Mouse (Mus musculus) midbrain, embryonic 12.5 days (tissue): Measurements from ENCODE around the gene Lingo1. TPM values are rescaled to one million over a fixed set of nuclear protein-coding genes. Genes with fewer than 3 reads are reported as not detected.

ENCODE experiments used
- ATAC-seq: fragments of 200-750 bp; cut with Nextera tagmentation; 2 replicates; pipeline ENCODE4 v1.8.0; 2017; ENCODE audit warnings: low read depth, moderate TSS enrichment, moderate library complexity; ENCODE audit not compliant: low FRiP score
- H3K27ac ChIP-seq: fragments of 300-500 bp; sonication (generic); replicated peaks from 2 replicates; pipeline ENCODE4 v1.5.1; 2016; ENCODE audit warnings: mild to moderate bottlenecking
- H3K27me3 ChIP-seq: fragments of 300-500 bp; sonication (generic); 2 replicates; pipeline ENCODE4 v1.6.1; 2016; ENCODE audit warnings: mild to moderate bottlenecking
- H3K36me3 ChIP-seq: fragments of 300-500 bp; sonication (generic); 2 replicates; pipeline ENCODE4 v1.6.1; 2016
- H3K4me1 ChIP-seq: fragments of 300-500 bp; sonication (generic); 2 replicates; pipeline ENCODE4 v1.6.1; 2016
- H3K4me2 ChIP-seq: fragments of 300-500 bp; sonication (generic); replicated peaks from 2 replicates; pipeline ENCODE4 v1.6.1; 2016; ENCODE audit warnings: mild to moderate bottlenecking, moderate library complexity
- H3K4me3 ChIP-seq: fragments of 300-500 bp; sonication (generic); 2 replicates; pipeline ENCODE4 v1.5.1; 2016; ENCODE audit warnings: mild to moderate bottlenecking
- H3K9ac ChIP-seq: fragments of 300-500 bp; sonication (generic); replicated peaks from 2 replicates; pipeline ENCODE4 v1.6.1; 2016; ENCODE audit warnings: mild to moderate bottlenecking, moderate library complexity
- H3K9me3 ChIP-seq: fragments of 300-500 bp; sonication (generic); 2 replicates; pipeline ENCODE4 v1.6.1; 2016; ENCODE audit warnings: mild to moderate bottlenecking
- WGBS: fragments of 180-500 bp; shearing (Covaris S2); methylation state at CpG from one replicate; pipeline ENCODE4 v1.1.7; 2016; 5-methylcytosine and 5-hydroxymethylcytosine counted together
- polyA plus RNA-seq: library from polyadenylated mRNA; unstranded; fragments of >200 nt; fragmentation: Nextera tagmentation; extraction: Ambion mirVana; gene quantifications from 2 replicates; pipeline ENCODE4 v1.2.1, GENCODE M21; 2016

The Lingo1 gene
- polyA plus RNA-seq, 1 experiment from 2014 or later = 19.6 TPM

- H3K4me2 ChIP-seq = no peak overlapping the region
These were observed 22.0 kb downstream of the Lingo1 start for GRCm38 (mm10) chr9:56774231-56774630.

GRCm38 (mm10) chr9:56773666-56774065 is 22.6 kb downstream of the Lingo1 start:
- WGBS = 72% methylated on average over 7 of the region's 7 CpGs
- no peaks in the 10 kb centered on the region for H3K9me3 ChIP-seq
- H3K4me3 ChIP-seq = no peak overlapping the region
- peaks cover 11% of the 10 kb centered on the region for H3K4me1 ChIP-seq
- H3K36me3 ChIP-seq = no peaks in the 10 kb centered on the region
- no peak overlapping the region for H3K27ac ChIP-seq
- no peak overlapping the region for H3K9ac ChIP-seq
- H3K27me3 ChIP-seq = peaks cover 11% of the 10 kb centered on the region; the same call in 1 of the 2 replicates
- no peak for ATAC-seq
- H3K4me2 ChIP-seq = no peak overlapping the region

More at GRCm38 (mm10) chr9:56774231-56774630, 22.0 kb downstream of the Lingo1 start:
- no peak overlapping the region for H3K27ac ChIP-seq
- no peaks in the 10 kb centered on the region for H3K36me3 ChIP-seq
- ATAC-seq = no peak
- H3K9ac ChIP-seq = no peak overlapping the region
- H3K27me3 ChIP-seq = peaks cover 11% of the 10 kb centered on the region; the same call in 1 of the 2 replicates
- peaks cover 11% of the 10 kb centered on the region for H3K4me1 ChIP-seq
- no peaks in the 10 kb centered on the region for H3K9me3 ChIP-seq
- H3K4me3 ChIP-seq = no peak overlapping the region
- 51% methylated on average over 6 of the region's 6 CpGs for WGBS

GRCm38 (mm10) chr9:56767653-56768136 is 28.6 kb downstream of the Lingo1 start:
- 69% methylated on average over 9 of the region's 9 CpGs for WGBS
- no peak overlapping the region for H3K4me3 ChIP-seq
- no peak overlapping the region for H3K27ac ChIP-seq
- no peaks in the 10 kb centered on the region; the same call in 1 of the 2 replicates for H3K27me3 ChIP-seq
- peak; percentile 23; the same call in 1 of the 2 replicates for ATAC-seq
- H3K9me3 ChIP-seq = no peaks in the 10 kb centered on the region
- H3K9ac ChIP-seq = no peak overlapping the region
- peaks cover 11% of the 10 kb centered on the region for H3K4me1 ChIP-seq
- H3K4me2 ChIP-seq = no peak overlapping the region
- H3K36me3 ChIP-seq = no peaks in the 10 kb centered on the region

- H3K9me3 ChIP-seq = no peaks in the 10 kb centered on the region
- no peak overlapping the region for H3K9ac ChIP-seq
- H3K4me1 ChIP-seq = peaks cover 11% of the 10 kb centered on the region
- no peak overlapping the region for H3K4me2 ChIP-seq
- ATAC-seq = no peak
- 53% methylated on average over 11 of the region's 11 CpGs for WGBS
- no peaks in the 10 kb centered on the region; the same call in 1 of the 2 replicates for H3K27me3 ChIP-seq
- no peak overlapping the region for H3K4me3 ChIP-seq
- no peak overlapping the region for H3K27ac ChIP-seq
- no peaks in the 10 kb centered on the region for H3K36me3 ChIP-seq
These were observed 29.5 kb downstream of the Lingo1 start for GRCm38 (mm10) chr9:56766629-56767357.

GRCm38 (mm10) chr9:56762106-56762562 is 34.1 kb downstream of the Lingo1 start:
- 89% methylated on average over 9 of the region's 9 CpGs for WGBS
- Histone ChIP-seq H3K27me3 (peaks cover 4% of the 10 kb centered on the region; the same call in 1 of the 2 replicates), H3K4me2 (no peak overlapping the region), H3K36me3 (no peaks in the 10 kb centered on the region), H3K4me1 (peaks cover 12% of the 10 kb centered on the region), H3K9me3 (no peaks in the 10 kb centered on the region), H3K27ac (no peak overlapping the region), H3K9ac (no peak overlapping the region), H3K4me3 (no peak overlapping the region)
- ATAC-seq = no peak

GRCm38 (mm10) chr9:56757791-56758190 is 38.5 kb downstream of the Lingo1 start:
- H3K4me2 ChIP-seq = no peak overlapping the region
- no peak overlapping the region for H3K4me3 ChIP-seq
- no peak for ATAC-seq
- peaks cover 4% of the 10 kb centered on the region for H3K27me3 ChIP-seq
- no peaks in the 10 kb centered on the region for H3K36me3 ChIP-seq
- no peak overlapping the region for H3K27ac ChIP-seq
- H3K4me1 ChIP-seq = peaks cover 12% of the 10 kb centered on the region
- H3K9ac ChIP-seq = no peak overlapping the region
- 51% methylated on average over 11 of the region's 11 CpGs for WGBS
- no peaks in the 10 kb centered on the region for H3K9me3 ChIP-seq

- Histone ChIP-seq H3K36me3 (no peaks in the 10 kb centered on the region), H3K4me3 (no peak overlapping the region), H3K9me3 (no peaks in the 10 kb centered on the region), H3K9ac (no peak overlapping the region), H3K4me2 (no peak overlapping the region), H3K27ac (no peak overlapping the region), H3K4me1 (peaks cover 8% of the 10 kb centered on the region), H3K27me3 (peaks cover 5% of the 10 kb centered on the region; the same call in 1 of the 2 replicates)
- ATAC-seq = no peak
- 86% methylated on average over 5 of the region's 5 CpGs for WGBS
These were observed 41.1 kb downstream of the Lingo1 start for GRCm38 (mm10) chr9:56755119-56755518.

- H3K4me2 ChIP-seq = no peak overlapping the region
- 72% methylated on average over 6 of the region's 6 CpGs for WGBS
- no peaks in the 10 kb centered on the region for H3K9me3 ChIP-seq
- H3K4me1 ChIP-seq = peaks cover 8% of the 10 kb centered on the region
- H3K27me3 ChIP-seq = peaks cover 5% of the 10 kb centered on the region; the same call in 1 of the 2 replicates
- no peak overlapping the region for H3K27ac ChIP-seq
- ATAC-seq = no peak
- H3K36me3 ChIP-seq = no peaks in the 10 kb centered on the region
- H3K9ac ChIP-seq = no peak overlapping the region
- H3K4me3 ChIP-seq = no peak overlapping the region
These were observed 42.9 kb downstream of the Lingo1 start for GRCm38 (mm10) chr9:56753386-56753785.

GRCm38 (mm10) chr9:56748056-56748455 is 48.2 kb downstream of the Lingo1 start:
- Histone ChIP-seq H3K4me2 (no peak overlapping the region), H3K9ac (no peak overlapping the region), H3K27ac (no peak overlapping the region), H3K9me3 (no peaks in the 10 kb centered on the region), H3K36me3 (no peaks in the 10 kb centered on the region), H3K27me3 (0 out of 2 replicates have a peak, but pooled peaks cover 5% of the 10 kb centered on the region), H3K4me1 (peaks cover 15% of the 10 kb centered on the region), H3K4me3 (no peak overlapping the region)
- ATAC-seq = no peak
- 75% methylated on average over 5 of the region's 5 CpGs for WGBS

GRCm38 (mm10) chr9:56746926-56747294 is 49.4 kb downstream of the Lingo1 start:
- Histone ChIP-seq H3K27ac (no peak overlapping the region), H3K27me3 (0 out of 2 replicates have a peak, but pooled peaks cover 2% of the 10 kb centered on the region), H3K9ac (no peak overlapping the region), H3K36me3 (no peaks in the 10 kb centered on the region), H3K4me1 (peaks cover 15% of the 10 kb centered on the region), H3K4me3 (no peak overlapping the region), H3K4me2 (no peak overlapping the region), H3K9me3 (no peaks in the 10 kb centered on the region)
- WGBS = 68% methylated on average over 4 of the region's 4 CpGs
- no peak for ATAC-seq

- WGBS = 71% methylated on average over 14 of the region's 14 CpGs
- Histone ChIP-seq H3K4me3 (no peak overlapping the region), H3K9ac (no peak overlapping the region), H3K9me3 (no peaks in the 10 kb centered on the region), H3K27me3 (0 out of 2 replicates have a peak, but pooled peaks cover 2% of the 10 kb centered on the region), H3K4me2 (no peak overlapping the region), H3K36me3 (no peaks in the 10 kb centered on the region), H3K27ac (no peak overlapping the region), H3K4me1 (peaks cover 15% of the 10 kb centered on the region)
- no peak for ATAC-seq
These were observed 49.9 kb downstream of the Lingo1 start for GRCm38 (mm10) chr9:56746195-56746925.

GRCm38 (mm10) chr9:56744369-56744768 is 51.9 kb downstream of the Lingo1 start:
- H3K4me1 ChIP-seq = peaks cover 15% of the 10 kb centered on the region
- H3K9ac ChIP-seq = no peak overlapping the region
- H3K9me3 ChIP-seq = no peaks in the 10 kb centered on the region
- H3K27me3 ChIP-seq = peaks cover 7% of the 10 kb centered on the region; the same call in 1 of the 2 replicates
- ATAC-seq = no peak
- H3K4me2 ChIP-seq = no peak overlapping the region
- 63% methylated on average over 5 of the region's 5 CpGs for WGBS
- no peak overlapping the region for H3K4me3 ChIP-seq
- no peaks in the 10 kb centered on the region for H3K36me3 ChIP-seq
- H3K27ac ChIP-seq = no peak overlapping the region
